Mouse (Mus musculus) heart, embryonic 16.5 days (tissue): Measurements from ENCODE around the gene Dclk2. TPM values are rescaled to one million over a fixed set of nuclear protein-coding genes. Genes with fewer than 3 reads are reported as not detected.

Experiments used
- ATAC-seq: fragments of 200-750 bp; cut with Nextera tagmentation; replicated peaks from 2 replicates; pipeline ENCODE4 v1.8.0; 2017; ENCODE audit warnings: moderate number of reproducible peaks; ENCODE audit not compliant: insufficient read depth, low FRiP score; ENCODE audit errors: extremely low read depth
- H3K27ac ChIP-seq: fragments of 300-500 bp; sonication (generic); 2 replicates; pipeline ENCODE4 v1.5.1; 2014; ENCODE audit warnings: mild to moderate bottlenecking, low read length, control low read depth, moderate library complexity
- H3K27me3 ChIP-seq: fragments of 300-500 bp; sonication (generic); 2 replicates; pipeline ENCODE4 v1.6.1; 2014; ENCODE audit warnings: low read length, mixed read lengths; ENCODE audit not compliant: control insufficient read depth, insufficient read depth
- H3K36me3 ChIP-seq: fragments of 300-500 bp; sonication (generic); 2 replicates; pipeline ENCODE4 v1.6.1; 2014; ENCODE audit not compliant: control insufficient read depth, insufficient read depth
- H3K4me1 ChIP-seq: fragments of 300-500 bp; sonication (generic); 2 replicates; pipeline ENCODE4 v1.6.1; 2014; ENCODE audit warnings: low read length, mixed read lengths; ENCODE audit not compliant: control insufficient read depth, insufficient read depth
- H3K4me2 ChIP-seq: fragments of 300-500 bp; sonication (generic); 2 replicates; pipeline ENCODE4 v1.6.1; 2014; ENCODE audit warnings: low read depth, mild to moderate bottlenecking, control low read depth, low read length
- H3K4me3 ChIP-seq: fragments of 300-500 bp; sonication (generic); 2 replicates; pipeline ENCODE4 v1.5.1; 2014; ENCODE audit warnings: mild to moderate bottlenecking, control low read depth, low read length
- H3K9ac ChIP-seq: fragments of 300-500 bp; sonication (generic); 2 replicates; pipeline ENCODE4 v1.6.1; 2014; ENCODE audit warnings: low read length, control low read depth
- H3K9me3 ChIP-seq: fragments of 300-500 bp; sonication (generic); replicated peaks from 2 replicates; pipeline ENCODE4 v1.6.1; 2016; ENCODE audit warnings: low read length; ENCODE audit not compliant: control insufficient read depth
- WGBS: fragments of 180-500 bp; shearing (Covaris S2); extraction: QIAGEN DNeasy Blood & Tissue Kit; methylation state at CpG from one replicate; pipeline ENCODE4 v1.1.7; 2014; 5-methylcytosine and 5-hydroxymethylcytosine counted together
- polyA plus RNA-seq: library from polyadenylated mRNA; unstranded; fragments of >200 nt; fragmentation: Nextera tagmentation; extraction: Ambion mirVana; gene quantifications from 2 replicates; pipeline ENCODE4 v1.2.1, GENCODE M21; 2015

The Dclk2 gene
- polyA plus RNA-seq, 1 experiment from 2014 or later, result 4.5 TPM

GRCm38 (mm10) chr3:86788711-86789110 is 131.9 kb downstream of the Dclk2 start:
- Histone ChIP-seq H3K4me2 (no peak overlapping the region), H3K4me1 (peaks cover 25% of the 10 kb centered on the region), H3K36me3 (no peaks in the 10 kb centered on the region), H3K4me3 (no peak overlapping the region), H3K9ac (0 out of 2 replicates have a peak overlapping the region, but pooled peaks have one; percentile 35), H3K9me3 (no peaks in the 10 kb centered on the region), H3K27me3 (no peaks in the 10 kb centered on the region), H3K27ac (no peak overlapping the region)
- 33% methylated on average over 6 of the region's 6 CpGs for WGBS
- no peak for ATAC-seq

- Histone ChIP-seq H3K9ac (peak overlapping the region; percentile 22; the same call in 1 of the 2 replicates), H3K27ac (peak overlapping the region; percentile 80), H3K36me3 (no peaks in the 10 kb centered on the region), H3K4me1 (peaks cover 25% of the 10 kb centered on the region), H3K9me3 (no peaks in the 10 kb centered on the region), H3K4me2 (peak overlapping the region; percentile 38), H3K4me3 (no peak overlapping the region), H3K27me3 (no peaks in the 10 kb centered on the region)
- ATAC-seq, result peak; percentile 2; the same call in 1 of the 2 replicates
- WGBS, result 56% methylated on average over 10 of the region's 10 CpGs
Measured at GRCm38 (mm10) chr3:86787423-86788123, 133.1 kb downstream of the Dclk2 start.

GRCm38 (mm10) chr3:86786845-86787351 is 133.8 kb downstream of the Dclk2 start:
- Histone ChIP-seq H3K27ac (peak overlapping the region; percentile 80), H3K9me3 (no peaks in the 10 kb centered on the region), H3K36me3 (no peaks in the 10 kb centered on the region), H3K9ac (no peak overlapping the region; the same call in 1 of the 2 replicates), H3K4me3 (no peak overlapping the region), H3K27me3 (no peaks in the 10 kb centered on the region), H3K4me1 (peaks cover 25% of the 10 kb centered on the region), H3K4me2 (peak overlapping the region; percentile 38)
- peak; percentile 92 for ATAC-seq
- WGBS, result 26% methylated on average over 11 of the region's 11 CpGs

- H3K4me3 ChIP-seq, result no peak overlapping the region
- H3K27ac ChIP-seq, result peak overlapping the region; percentile 80
- no peaks in the 10 kb centered on the region for H3K36me3 ChIP-seq
- no peak for ATAC-seq
- no peak overlapping the region for H3K4me2 ChIP-seq
- H3K4me1 ChIP-seq, result peaks cover 25% of the 10 kb centered on the region
- no peak overlapping the region for H3K9ac ChIP-seq
- 72% methylated on average over 12 of the region's 12 CpGs for WGBS
- no peaks in the 10 kb centered on the region for H3K27me3 ChIP-seq
- H3K9me3 ChIP-seq, result no peaks in the 10 kb centered on the region
Measured at GRCm38 (mm10) chr3:86786280-86786679, 134.4 kb downstream of the Dclk2 start.

GRCm38 (mm10) chr3:86784930-86785329 is 135.7 kb downstream of the Dclk2 start:
- Histone ChIP-seq H3K4me1 (peaks cover 25% of the 10 kb centered on the region), H3K4me3 (no peak overlapping the region), H3K9ac (no peak overlapping the region), H3K27ac (no peak overlapping the region), H3K9me3 (no peaks in the 10 kb centered on the region), H3K4me2 (no peak overlapping the region), H3K36me3 (no peaks in the 10 kb centered on the region), H3K27me3 (no peaks in the 10 kb centered on the region)
- 66% methylated on average over 11 of the region's 11 CpGs for WGBS
- no peak for ATAC-seq

GRCm38 (mm10) chr3:86784051-86784450 is 136.6 kb downstream of the Dclk2 start:
- H3K9me3 ChIP-seq, result no peaks in the 10 kb centered on the region
- no peak overlapping the region for H3K27ac ChIP-seq
- H3K4me2 ChIP-seq, result no peak overlapping the region
- 82% methylated on average over 3 of the region's 3 CpGs for WGBS
- no peak overlapping the region for H3K4me3 ChIP-seq
- H3K4me1 ChIP-seq, result peaks cover 24% of the 10 kb centered on the region
- ATAC-seq, result no peak
- no peaks in the 10 kb centered on the region for H3K27me3 ChIP-seq
- no peak overlapping the region for H3K9ac ChIP-seq
- no peaks in the 10 kb centered on the region for H3K36me3 ChIP-seq

- no peak overlapping the region for H3K9ac ChIP-seq
- WGBS, result 65% methylated on average over 4 of the region's 4 CpGs
- H3K4me3 ChIP-seq, result no peak overlapping the region
- H3K27ac ChIP-seq, result no peak overlapping the region
- H3K4me2 ChIP-seq, result no peak overlapping the region
- no peaks in the 10 kb centered on the region for H3K27me3 ChIP-seq
- H3K4me1 ChIP-seq, result peaks cover 6% of the 10 kb centered on the region
- H3K9me3 ChIP-seq, result no peaks in the 10 kb centered on the region
- no peak for ATAC-seq
- H3K36me3 ChIP-seq, result no peaks in the 10 kb centered on the region
Measured at GRCm38 (mm10) chr3:86779704-86780103, 140.9 kb downstream of the Dclk2 start.

GRCm38 (mm10) chr3:86775444-86775828 is 145.2 kb downstream of the Dclk2 start:
- H3K27ac ChIP-seq, result no peak overlapping the region
- H3K4me2 ChIP-seq, result no peak overlapping the region
- H3K9me3 ChIP-seq, result no peaks in the 10 kb centered on the region

GRCm38 (mm10) chr3:86774566-86775443 is 145.8 kb downstream of the Dclk2 start:
- Histone ChIP-seq H3K4me3 (no peak overlapping the region), H3K9me3 (no peaks in the 10 kb centered on the region), H3K27me3 (no peaks in the 10 kb centered on the region), H3K9ac (no peak overlapping the region), H3K4me1 (peaks cover 5% of the 10 kb centered on the region), H3K27ac (peak overlapping the region; percentile 42), H3K4me2 (peak overlapping the region; percentile 18), H3K36me3 (no peaks in the 10 kb centered on the region)
- no peak for ATAC-seq
- 49% methylated on average over 14 of the region's 14 CpGs for WGBS

More at GRCm38 (mm10) chr3:86775444-86775828, 145.2 kb downstream of the Dclk2 start:
- no peak for ATAC-seq
- no peak overlapping the region for H3K9ac ChIP-seq
- peaks cover 5% of the 10 kb centered on the region for H3K4me1 ChIP-seq
- no peak overlapping the region for H3K4me3 ChIP-seq
- WGBS, result 75% methylated on average over 6 of the region's 6 CpGs
- no peaks in the 10 kb centered on the region for H3K36me3 ChIP-seq
- no peaks in the 10 kb centered on the region for H3K27me3 ChIP-seq
